In genomic region chr2:163471136-163471535, GRCm38 (mm10) we compare ENCODE assay signal across 9 mouse cellular contexts. TPM values are rescaled to one million over a fixed set of nuclear protein-coding genes. Genes with fewer than 3 reads are reported as not detected.
A peak's percentile ranks its signal among the peaks of the same experiment; 100 is the strongest.
DNase-seq lines count a peak whose midpoint lies in the region; ATAC-seq and TF ChIP-seq lines count a peak whose summit lies in the region.
"Had no signal": no experiment of that assay in that cellular context is flagged by ENCODE, and none has a peak within 500 bp of the region (broad histone marks: within the 10 kb centered on the region; RNA-seq: fewer than 3 reads in every experiment).

No protein-coding gene starts in this region.

- no peaks in the 10 kb centered on the region for H3K27me3 ChIP-seq in kidney, adult 2 months (replicated peaks; ENCODE audit: control insufficient read depth, insufficient read depth, low read length)
- H3K27me3 ChIP-seq in heart, postnatal 0 days (ENCODE audit: control insufficient read depth, insufficient read depth, low read length): no peaks in the 10 kb centered on the region

- H3K4me3 ChIP-seq in kidney, adult 2 months (ENCODE audit: insufficient read depth, low read depth, low read length): peak overlapping the region; percentile 96
- peak overlapping the region; percentile 69 for H3K4me3 ChIP-seq in heart, postnatal 0 days (ENCODE audit: low read depth, low read length)

- no peak for DNase-seq in kidney, adult 2 months
- DNase-seq in kidney, postnatal 36 days: no peak
- peak; percentile 20 for DNase-seq in brain, embryonic 14.5 days (ENCODE audit: low read depth)
- no peak for DNase-seq in heart, postnatal 0 days (ENCODE audit: low spot score)
- peak; percentile 31 for DNase-seq in lung, postnatal 36 days
- no peak for DNase-seq in c-Kit-positive CD71-positive TER-119-positive erythroid progenitor cells, embryonic 14.5 days (ENCODE audit: low spot score)
- no peak for DNase-seq in cerebellum, postnatal 4 days (ENCODE audit: low spot score in 2 of 2)
- DNase-seq in kidney, postnatal 4 days: no peak

- H3K27ac ChIP-seq in kidney, adult 2 months (ENCODE audit: insufficient read depth, low read depth, low read length): no peak overlapping the region
- H3K27ac ChIP-seq in heart, postnatal 0 days (ENCODE audit: low read depth): peak overlapping the region; percentile 54

- no peaks in the 10 kb centered on the region for H3K9me3 ChIP-seq in heart, postnatal 0 days (replicated peaks; ENCODE audit: control insufficient read depth, low read length)

- no peak overlapping the region for H3K9ac ChIP-seq in heart, postnatal 0 days (replicated peaks; ENCODE audit: low read depth, low read length)

- WGBS in kidney, adult 2 months: 70% methylated on average over 3 of the region's 3 CpGs
- WGBS in heart, postnatal 0 days: 62% methylated on average over 3 of the region's 3 CpGs

- H3K4me1 ChIP-seq in kidney, adult 2 months (ENCODE audit: control insufficient read depth, insufficient read depth, low read length): peaks cover 7% of the 10 kb centered on the region; the same call in 1 of the 2 replicates
- peaks cover 10% of the 10 kb centered on the region; the same call in 1 of the 2 replicates for H3K4me1 ChIP-seq in heart, postnatal 0 days (ENCODE audit: control insufficient read depth, insufficient read depth)

- no peak for ATAC-seq in heart, postnatal 0 days (ENCODE audit: insufficient read depth, low read depth)
- ATAC-seq: Patski had no signal

- TF ChIP-seq EP300 in heart, postnatal 0 days (IDR thresholded peaks at IDR 0.05; ENCODE audit: low read depth): no peak

- TF ChIP-seq CTCF in kidney, adult 2 months (conservative IDR thresholded peaks at IDR 0.05; ENCODE audit: insufficient read depth, insufficient read length, low read depth, low read length): no peak
- no peak for TF ChIP-seq CTCF in brain, embryonic 14.5 days (IDR thresholded peaks at IDR 0.05; ENCODE audit: borderline replicate concordance, extremely low read depth, insufficient read depth, insufficient read length)
- no peak for TF ChIP-seq CTCF in heart, postnatal 0 days (IDR thresholded peaks at IDR 0.05; ENCODE audit: low read depth)

- no peaks in the 10 kb centered on the region for H3K36me3 ChIP-seq in kidney, adult 2 months (ENCODE audit: control insufficient read depth, insufficient read depth, low read length)
- peaks cover 27% of the 10 kb centered on the region for H3K36me3 ChIP-seq in heart, postnatal 0 days (replicated peaks; ENCODE audit: control insufficient read depth, insufficient read depth, low read length)

- peak overlapping the region; percentile 78 for H3K4me2 ChIP-seq in heart, postnatal 0 days (ENCODE audit: low read depth, low read length)

- TF ChIP-seq POLR2A in kidney, adult 2 months (IDR thresholded peaks at IDR 0.05; ENCODE audit: low read depth, low read length): no peak
- no peak for TF ChIP-seq POLR2A in brain, embryonic 14.5 days (IDR thresholded peaks at IDR 0.05; ENCODE audit: borderline replicate concordance, extremely low read depth, insufficient read depth, insufficient read length, poor library complexity, severe bottlenecking)

RNA-seq across cellular contexts. Expression of gene Fitm2, which starts 1.3 kb away (rescaled TPM):
- 19.9 and 21.9 TPM in 2 replicates for polyA plus RNA-seq in kidney, adult 2 months (2012; rRNA removed)
- 5.3 and 9.8 TPM in 2 replicates for polyA plus RNA-seq in brain, embryonic 14.5 days (2012; rRNA removed)
- total RNA-seq in heart, postnatal 0 days (2014; rRNA removed; ENCODE audit: low replicate concordance): 22.1 and 44.8 TPM in 2 replicates
- polyA plus RNA-seq in heart, postnatal 0 days (2015; fragmentation: Nextera tagmentation; extraction: Ambion mirVana): 23.5 and 24.5 TPM in 2 replicates

RNA-seq across cellular contexts. Expression of gene R3hdml, which starts 21.0 kb away (rescaled TPM):
- 3.6 and 4.6 TPM in 2 replicates for polyA plus RNA-seq in kidney, adult 2 months (2012; rRNA removed)
- polyA plus RNA-seq in brain, embryonic 14.5 days (2012; rRNA removed): 0.13 TPM in 1 of 2 replicates, not detected in the other
- not detected in 2 replicates for total RNA-seq in heart, postnatal 0 days (2014; rRNA removed; ENCODE audit: low replicate concordance)
- not detected in 2 replicates for polyA plus RNA-seq in heart, postnatal 0 days (2015; fragmentation: Nextera tagmentation; extraction: Ambion mirVana)
- polyA plus RNA-seq: Patski had no signal

RNA-seq across cellular contexts. Expression of gene Gdap1l1, which starts 32.9 kb away (rescaled TPM):
- polyA plus RNA-seq in kidney, adult 2 months (2012; rRNA removed): 0.31 and 0.38 TPM in 2 replicates
- 142 and 170 TPM in 2 replicates for polyA plus RNA-seq in brain, embryonic 14.5 days (2012; rRNA removed)
- total RNA-seq in heart, postnatal 0 days (2014; rRNA removed; ENCODE audit: low replicate concordance): not detected in 2 replicates
- 0.10 TPM in 1 of 2 replicates, not detected in the other for polyA plus RNA-seq in heart, postnatal 0 days (2015; fragmentation: Nextera tagmentation; extraction: Ambion mirVana)

RNA-seq across cellular contexts. Expression of gene Hnf4a, which starts 35.5 kb away (rescaled TPM):
- 354 and 376 TPM in 2 replicates for polyA plus RNA-seq in kidney, adult 2 months (2012; rRNA removed)
- 0.05 TPM in 1 of 2 replicates, not detected in the other for polyA plus RNA-seq in brain, embryonic 14.5 days (2012; rRNA removed)
- not detected in 2 replicates for total RNA-seq in heart, postnatal 0 days (2014; rRNA removed; ENCODE audit: low replicate concordance)
- not detected in 2 replicates for polyA plus RNA-seq in heart, postnatal 0 days (2015; fragmentation: Nextera tagmentation; extraction: Ambion mirVana)

RNA-seq across cellular contexts. Expression of gene Oser1, which starts 46.6 kb away (rescaled TPM):
- 11.5 and 13.9 TPM in 2 replicates for polyA plus RNA-seq in kidney, adult 2 months (2012; rRNA removed)
- polyA plus RNA-seq in brain, embryonic 14.5 days (2012; rRNA removed): 24.4 and 30.5 TPM in 2 replicates
- total RNA-seq in heart, postnatal 0 days (2014; rRNA removed; ENCODE audit: low replicate concordance): 23.8 and 28.9 TPM in 2 replicates
- polyA plus RNA-seq in heart, postnatal 0 days (2015; fragmentation: Nextera tagmentation; extraction: Ambion mirVana): 41.4 and 45.1 TPM in 2 replicates

Comparison
In these comparisons a context has a peak if more than half of its experiments do, and no peak if none do; other contexts are left out.
1. DNase-seq: peak in brain, embryonic 14.5 days (single experiment) and lung, postnatal 36 days (single experiment); none in kidney, adult 2 months (single experiment), kidney, postnatal 36 days (0 of 2), heart, postnatal 0 days (single experiment), c-Kit-positive CD71-positive TER-119-positive erythroid progenitor cells, embryonic 14.5 days (single experiment), cerebellum, postnatal 4 days (0 of 2) and kidney, postnatal 4 days (0 of 2).
2. RNA of gene Gdap1l1, which starts 32.9 kb away (polyA plus RNA-seq): 142 to 170 TPM in brain, embryonic 14.5 days; 0.31 to 0.38 TPM in kidney, adult 2 months and 0.10 TPM in heart, postnatal 0 days; every median in the first group is over 100 times any median in the second.